Mouse (Mus musculus) kidney, embryonic 15.5 days (tissue): ENCODE measurements at regions not wholly inside any gene's neighbourhood (a gene's known extent, or its start where the extent isn't known, plus 50 kb on each side); places are given as distances from the start of the nearest gene placed in this dataset.

Experiments used
- ATAC-seq: fragments of 200-750 bp; cut with Nextera tagmentation; replicated peaks from 2 replicates; pipeline ENCODE4 v1.8.0; 2017; ENCODE audit warnings: moderate TSS enrichment; ENCODE audit not compliant: low FRiP score
- H3K27ac ChIP-seq: fragments of 300-500 bp; sonication (generic); 2 replicates; pipeline ENCODE4 v1.5.1; 2015; ENCODE audit warnings: mild to moderate bottlenecking, inconsistent platforms
- H3K27me3 ChIP-seq: fragments of 300-500 bp; sonication (generic); 2 replicates; pipeline ENCODE4 v1.6.1; 2015; ENCODE audit warnings: inconsistent platforms
- H3K36me3 ChIP-seq: fragments of 300-500 bp; sonication (generic); 2 replicates; pipeline ENCODE4 v1.6.1; 2015; ENCODE audit warnings: inconsistent platforms
- H3K4me1 ChIP-seq: fragments of 300-500 bp; sonication (generic); 2 replicates; pipeline ENCODE4 v1.6.1; 2015; ENCODE audit warnings: inconsistent platforms
- H3K4me2 ChIP-seq: fragments of 300-500 bp; sonication (generic); 2 replicates; pipeline ENCODE4 v1.6.1; 2015; ENCODE audit warnings: moderate library complexity, mild to moderate bottlenecking, inconsistent platforms
- H3K4me3 ChIP-seq: fragments of 300-500 bp; sonication (generic); replicated peaks from 2 replicates; pipeline ENCODE4 v1.5.1; 2015; ENCODE audit warnings: mild to moderate bottlenecking, inconsistent platforms
- H3K9ac ChIP-seq: fragments of 300-500 bp; sonication (generic); 2 replicates; pipeline ENCODE4 v1.6.1; 2015; ENCODE audit warnings: mild to moderate bottlenecking, inconsistent platforms
- H3K9me3 ChIP-seq: fragments of 300-500 bp; sonication (generic); replicated peaks from 2 replicates; pipeline ENCODE4 v1.6.1; 2016; ENCODE audit warnings: inconsistent platforms
- WGBS: fragments of 180-500 bp; shearing (Covaris S2); methylation state at CpG from one replicate; pipeline ENCODE4 v1.1.7; 2015; ENCODE audit warnings: mixed read lengths; 5-methylcytosine and 5-hydroxymethylcytosine counted together

- no peak overlapping the region for H3K4me3 ChIP-seq
- no peak overlapping the region for H3K27ac ChIP-seq
- H3K4me2 ChIP-seq = no peak overlapping the region
- H3K27me3 ChIP-seq = no peaks in the 10 kb centered on the region
- no peak for ATAC-seq
- 71% methylated on average over 2 of the region's 2 CpGs for WGBS
- no peaks in the 10 kb centered on the region for H3K4me1 ChIP-seq
- no peak overlapping the region for H3K9ac ChIP-seq
- no peaks in the 10 kb centered on the region for H3K9me3 ChIP-seq
- H3K36me3 ChIP-seq = no peaks in the 10 kb centered on the region
Observed at GRCm38 (mm10) chr17:68096982-68097381, 93.1 kb upstream of the Arhgap28 start.

DNA sequence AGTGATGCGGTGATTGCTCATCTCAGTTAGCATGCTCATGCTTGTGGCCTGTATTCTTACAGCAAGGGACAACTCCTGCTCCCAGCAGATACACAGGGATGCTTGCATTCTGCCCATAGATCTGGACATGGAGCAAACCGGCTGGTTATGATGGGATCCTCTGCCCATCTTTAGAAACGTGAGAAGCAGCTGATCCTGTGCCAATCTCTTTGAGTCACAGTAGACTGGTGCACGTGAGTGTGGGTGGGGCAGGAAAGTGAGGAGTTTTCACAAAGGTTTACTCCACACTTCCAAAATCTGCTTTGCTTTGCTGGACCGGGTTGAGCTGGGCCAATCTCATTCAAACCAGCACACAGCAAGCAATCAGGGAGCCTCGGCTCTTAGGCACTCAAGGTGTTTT lies 93.5 kb upstream of the Arhgap28 start:
- Histone ChIP-seq H3K4me2 (no peak overlapping the region), H3K9me3 (no peaks in the 10 kb centered on the region), H3K4me3 (no peak overlapping the region), H3K4me1 (no peaks in the 10 kb centered on the region), H3K27me3 (no peaks in the 10 kb centered on the region), H3K27ac (no peak overlapping the region), H3K36me3 (no peaks in the 10 kb centered on the region), H3K9ac (no peak overlapping the region)
- no peak for ATAC-seq
- WGBS = 77% methylated on average over 6 of the region's 6 CpGs

DNA sequence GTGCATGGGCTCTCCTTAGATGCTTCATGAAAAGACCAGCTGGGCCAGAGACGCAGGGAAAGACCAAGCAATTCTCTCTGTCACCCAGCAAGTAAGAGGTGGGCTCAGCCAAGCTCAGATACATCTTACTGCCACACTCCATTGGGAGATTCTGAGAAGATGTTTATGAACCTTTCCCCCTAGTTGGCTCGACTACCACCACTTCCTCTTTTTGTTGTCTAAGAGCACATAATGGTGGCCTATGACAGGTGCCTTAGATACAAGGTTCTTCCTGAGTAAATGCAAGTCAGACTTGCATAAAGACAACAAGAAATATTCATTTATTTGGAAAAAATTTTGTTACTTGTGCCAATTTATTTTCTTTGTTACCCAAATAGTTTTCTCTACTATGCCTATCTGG lies 96.2 kb upstream of the Arhgap28 start:
- Histone ChIP-seq H3K4me1 (no peaks in the 10 kb centered on the region), H3K9ac (no peak overlapping the region), H3K27ac (no peak overlapping the region), H3K36me3 (no peaks in the 10 kb centered on the region), H3K27me3 (no peaks in the 10 kb centered on the region), H3K4me2 (no peak overlapping the region), H3K9me3 (no peaks in the 10 kb centered on the region), H3K4me3 (no peak overlapping the region)
- WGBS = 69% methylated on average over 2 of the region's 2 CpGs
- ATAC-seq = no peak

DNA sequence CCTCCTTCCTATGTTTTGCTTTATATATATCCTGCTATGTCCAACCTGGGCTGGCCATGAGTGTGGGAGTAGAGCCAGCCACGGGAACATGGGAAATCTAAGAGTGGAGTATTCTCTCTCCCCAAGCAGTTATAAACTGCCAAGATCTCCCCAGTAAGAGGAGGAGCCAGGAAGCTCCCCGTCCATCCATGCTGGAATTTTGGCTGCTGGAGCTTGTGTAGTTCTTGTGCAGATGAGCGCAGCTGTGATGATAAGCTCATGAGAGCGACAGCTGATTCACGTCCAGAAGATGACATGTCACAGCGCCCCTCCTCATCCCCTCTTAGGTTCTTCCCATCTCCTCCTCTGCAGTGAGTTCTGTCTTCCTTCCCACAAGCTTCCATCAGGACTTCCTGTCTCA lies 99.4 kb upstream of the Arhgap28 start:
- Histone ChIP-seq H3K4me2 (no peak overlapping the region), H3K4me3 (no peak overlapping the region), H3K27me3 (no peaks in the 10 kb centered on the region), H3K9me3 (no peaks in the 10 kb centered on the region), H3K9ac (no peak overlapping the region), H3K4me1 (no peaks in the 10 kb centered on the region), H3K27ac (no peak overlapping the region), H3K36me3 (no peaks in the 10 kb centered on the region)
- ATAC-seq = peak; percentile 73
- WGBS = 45% methylated on average over 6 of the region's 6 CpGs

GRCm38 (mm10) chr17:68106366-68106765 lies 102.4 kb upstream of the Arhgap28 start:
- no peak overlapping the region for H3K27ac ChIP-seq
- no peak overlapping the region for H3K4me2 ChIP-seq
- no peaks in the 10 kb centered on the region for H3K27me3 ChIP-seq
- no peaks in the 10 kb centered on the region for H3K4me1 ChIP-seq
- no peak overlapping the region for H3K9ac ChIP-seq
- no peaks in the 10 kb centered on the region for H3K9me3 ChIP-seq
- H3K4me3 ChIP-seq = no peak overlapping the region
- 37% methylated on average over 8 of the region's 8 CpGs for WGBS
- no peak for ATAC-seq
- H3K36me3 ChIP-seq = no peaks in the 10 kb centered on the region

DNA sequence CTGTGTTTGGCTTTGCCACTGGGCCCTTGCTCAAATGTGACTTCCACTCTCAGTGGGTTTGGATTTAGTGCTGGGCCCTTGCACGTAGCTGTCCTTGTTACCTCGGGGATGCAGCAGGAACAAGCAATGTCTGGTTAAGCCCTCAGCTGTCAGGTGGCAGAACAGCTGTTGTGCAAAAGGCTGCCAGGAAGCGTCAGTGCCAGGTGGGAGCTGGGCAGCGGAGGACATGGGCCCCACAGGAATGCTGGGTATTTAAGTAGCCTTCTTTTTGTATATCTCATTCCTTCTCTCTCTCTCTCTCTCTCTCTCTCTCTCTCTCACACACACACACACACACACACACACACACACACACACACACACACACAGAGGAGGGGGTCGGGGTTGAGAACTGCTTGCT lies 104.0 kb upstream of the Arhgap28 start:
- Histone ChIP-seq H3K36me3 (no peaks in the 10 kb centered on the region), H3K4me1 (peaks cover 4% of the 10 kb centered on the region; the same call in 1 of the 2 replicates), H3K9ac (no peak overlapping the region), H3K27ac (no peak overlapping the region), H3K4me2 (no peak overlapping the region), H3K27me3 (no peaks in the 10 kb centered on the region), H3K4me3 (no peak overlapping the region), H3K9me3 (no peaks in the 10 kb centered on the region)
- 74% methylated on average over 5 of the region's 5 CpGs for WGBS
- no peak for ATAC-seq

- H3K9ac ChIP-seq = no peak overlapping the region
- no peaks in the 10 kb centered on the region for H3K36me3 ChIP-seq
- peaks cover 6% of the 10 kb centered on the region; the same call in 1 of the 2 replicates for H3K4me1 ChIP-seq
- 54% methylated on average over 4 of the region's 4 CpGs for WGBS
- no peaks in the 10 kb centered on the region for H3K9me3 ChIP-seq
- H3K4me3 ChIP-seq = no peak overlapping the region
- H3K27me3 ChIP-seq = no peaks in the 10 kb centered on the region
- no peak overlapping the region for H3K4me2 ChIP-seq
- no peak for ATAC-seq
- H3K27ac ChIP-seq = no peak overlapping the region
Observed at GRCm38 (mm10) chr17:68111834-68112473, 108.0 kb upstream of the Arhgap28 start.

- Histone ChIP-seq H3K9ac (no peak overlapping the region), H3K27ac (no peak overlapping the region), H3K27me3 (no peaks in the 10 kb centered on the region), H3K9me3 (no peaks in the 10 kb centered on the region), H3K4me3 (no peak overlapping the region), H3K36me3 (no peaks in the 10 kb centered on the region), H3K4me1 (peaks cover 6% of the 10 kb centered on the region; the same call in 1 of the 2 replicates), H3K4me2 (no peak overlapping the region)
- WGBS = 65% methylated on average over 5 of the region's 5 CpGs
- ATAC-seq = no peak
Observed at GRCm38 (mm10) chr17:68112763-68113330, 108.9 kb upstream of the Arhgap28 start.

- no peak for ATAC-seq
- H3K36me3 ChIP-seq = no peaks in the 10 kb centered on the region
- H3K4me3 ChIP-seq = no peak overlapping the region
- no peak overlapping the region for H3K9ac ChIP-seq
- H3K27ac ChIP-seq = no peak overlapping the region
- H3K4me1 ChIP-seq = peaks cover 6% of the 10 kb centered on the region; the same call in 1 of the 2 replicates
- H3K4me2 ChIP-seq = no peak overlapping the region
- H3K9me3 ChIP-seq = no peaks in the 10 kb centered on the region
- WGBS = 80% methylated on average over 4 of the region's 4 CpGs
- H3K27me3 ChIP-seq = no peaks in the 10 kb centered on the region
Observed at GRCm38 (mm10) chr17:68115599-68115998, 111.7 kb upstream of the Arhgap28 start.

- Histone ChIP-seq H3K9ac (no peak overlapping the region), H3K9me3 (no peaks in the 10 kb centered on the region), H3K27ac (no peak overlapping the region), H3K4me3 (no peak overlapping the region), H3K4me2 (no peak overlapping the region), H3K4me1 (no peaks in the 10 kb centered on the region), H3K36me3 (no peaks in the 10 kb centered on the region), H3K27me3 (no peaks in the 10 kb centered on the region)
- WGBS = 74% methylated on average over 3 of the region's 3 CpGs
- ATAC-seq = no peak
Observed at GRCm38 (mm10) chr17:68119055-68119698, 115.3 kb upstream of the Arhgap28 start.

DNA sequence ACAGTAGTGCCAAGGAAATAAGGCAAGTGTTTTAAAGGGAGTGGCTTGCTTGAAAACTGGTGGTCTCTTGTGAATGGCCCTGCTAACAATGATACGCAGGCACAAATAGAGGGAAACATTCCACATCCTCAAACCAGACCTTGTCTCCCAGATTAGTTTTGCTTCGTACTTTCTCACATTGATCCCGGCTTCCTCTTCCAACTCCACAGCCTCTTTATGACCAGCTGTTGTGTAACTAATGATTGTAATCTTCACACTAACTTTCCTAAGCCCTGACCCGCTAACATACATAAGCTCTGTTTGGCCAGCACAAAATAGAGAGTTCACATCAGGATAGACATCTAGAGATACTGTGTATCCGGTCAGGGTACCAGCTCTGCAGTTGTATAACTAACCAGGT lies 116.3 kb upstream of the Arhgap28 start:
- 79% methylated on average over 5 of the region's 5 CpGs for WGBS
- H3K9me3 ChIP-seq = no peaks in the 10 kb centered on the region
- ATAC-seq = no peak
- no peak overlapping the region for H3K9ac ChIP-seq
- H3K27me3 ChIP-seq = no peaks in the 10 kb centered on the region
- H3K27ac ChIP-seq = no peak overlapping the region
- no peaks in the 10 kb centered on the region for H3K4me1 ChIP-seq
- no peak overlapping the region for H3K4me2 ChIP-seq
- H3K36me3 ChIP-seq = no peaks in the 10 kb centered on the region
- H3K4me3 ChIP-seq = no peak overlapping the region

DNA sequence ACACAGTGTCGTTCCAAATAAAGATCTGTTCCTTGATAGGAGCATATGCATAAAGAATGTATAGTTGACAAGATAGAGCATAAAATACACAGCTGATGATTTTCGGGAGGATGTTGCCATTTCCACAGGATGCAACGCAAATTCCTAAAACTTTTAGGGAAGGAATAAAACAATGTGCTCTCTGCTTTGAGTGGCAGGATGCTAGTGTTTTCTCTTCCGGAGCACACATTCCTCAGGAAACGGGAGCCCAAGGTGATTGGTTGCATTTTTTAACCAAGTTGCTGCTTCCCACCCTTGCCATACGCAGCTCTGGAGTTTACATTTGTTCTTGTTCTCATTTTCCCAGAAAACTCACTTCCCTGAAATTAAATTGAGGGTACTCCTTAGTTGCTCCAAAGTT lies 116.8 kb upstream of the Arhgap28 start:
- ATAC-seq = no peak
- Histone ChIP-seq H3K36me3 (no peaks in the 10 kb centered on the region), H3K9ac (no peak overlapping the region), H3K27ac (no peak overlapping the region), H3K4me3 (no peak overlapping the region), H3K4me1 (no peaks in the 10 kb centered on the region), H3K4me2 (no peak overlapping the region), H3K9me3 (no peaks in the 10 kb centered on the region), H3K27me3 (no peaks in the 10 kb centered on the region)
- WGBS = 70% methylated on average over 6 of the region's 6 CpGs
